Mouse (Mus musculus) myocyte (in vitro differentiated cells): ENCODE measurements around the gene Bicc1.

Experiments
- MYOD1 ChIP-seq, 3 experiments: IDR thresholded peaks; one replicate each; pipeline ENCODE4 v1.6.1; 2011; ENCODE audit warnings: control low read depth in 2 of 3, low read depth in 2 of 3, mild to moderate bottlenecking in 2 of 3, moderate library complexity in 1 of 3; ENCODE audit not compliant: insufficient read length in 2 of 3, control insufficient read depth in 1 of 3
- POLR2A ChIP-seq: IDR thresholded peaks from one replicate; pipeline ENCODE4 v1.6.1; 2011; ENCODE audit warnings: low read depth, mild to moderate bottlenecking, control low read depth, moderate library complexity; ENCODE audit not compliant: insufficient read length

DNA sequence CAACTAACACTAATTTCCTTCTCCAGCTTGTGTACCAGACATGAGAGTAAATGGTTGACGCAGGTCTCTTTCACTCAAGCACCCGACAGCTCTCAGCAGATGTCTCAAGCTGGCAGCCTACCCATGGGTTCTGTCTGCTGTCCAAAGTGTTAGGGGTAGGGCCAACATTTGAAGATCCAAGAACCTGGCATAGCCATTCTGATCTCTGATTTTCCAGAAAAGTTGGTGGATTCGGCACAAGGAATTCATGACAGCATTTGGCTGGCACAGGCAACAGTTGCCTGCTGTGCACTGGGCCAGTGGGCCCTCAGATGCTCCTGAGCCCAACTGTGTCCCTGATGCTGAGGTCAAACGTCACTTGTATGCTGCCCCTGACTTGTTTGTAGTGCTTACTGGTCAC lies 130.5 kb downstream of the Bicc1 start:
- TF ChIP-seq MYOD1 (IDR thresholded peaks at IDR 0.05; ENCODE audit: control insufficient read depth in 1 of 3, insufficient read length in 2 of 3, low read depth in 2 of 3) (no peak), POLR2A (no peak)
